Mouse (Mus musculus) forebrain, embryonic 11.5 days (tissue): ENCODE data around the gene Zfp593. TPM values are rescaled to one million over a fixed set of nuclear protein-coding genes. Genes with fewer than 3 reads are reported as not detected.

Experiments used
- ATAC-seq: fragments of 200-750 bp; cut with Nextera tagmentation; replicated peaks from 2 replicates; pipeline ENCODE4 v1.8.0; 2017; ENCODE audit warnings: moderate TSS enrichment; ENCODE audit not compliant: low FRiP score
- DNase-seq: peaks from one replicate; pipeline ENCODE4 v3.0.0-alpha.2; 2017; ENCODE audit warnings: low spot score
- H3K27ac ChIP-seq: fragments of 300-500 bp; sonication (generic); 2 replicates; pipeline ENCODE4 v1.5.1; 2014; ENCODE audit warnings: low read depth, low read length
- H3K27me3 ChIP-seq: fragments of 300-500 bp; sonication (generic); 2 replicates; pipeline ENCODE4 v1.6.1; 2014; ENCODE audit warnings: mild to moderate bottlenecking, low read length, mixed read lengths; ENCODE audit not compliant: control insufficient read depth, insufficient read depth
- H3K36me3 ChIP-seq: fragments of 300-500 bp; sonication (generic); 2 replicates; pipeline ENCODE4 v1.6.1; 2014; ENCODE audit warnings: mild to moderate bottlenecking, low read length, moderate library complexity, mixed read lengths; ENCODE audit not compliant: control insufficient read depth, insufficient read depth
- H3K4me1 ChIP-seq: fragments of 300-500 bp; sonication (generic); replicated peaks from 2 replicates; pipeline ENCODE4 v1.6.1; 2014; ENCODE audit warnings: low read length, mixed read lengths; ENCODE audit not compliant: control insufficient read depth, insufficient read depth
- H3K4me2 ChIP-seq: fragments of 300-500 bp; sonication (generic); 2 replicates; pipeline ENCODE4 v1.6.1; 2014; ENCODE audit warnings: low read depth, mild to moderate bottlenecking, low read length, moderate library complexity, mixed read lengths; ENCODE audit not compliant: severe bottlenecking
- H3K4me3 ChIP-seq: fragments of 300-500 bp; sonication (generic); 2 replicates; pipeline ENCODE4 v1.5.1; 2014; ENCODE audit warnings: low read depth, low read length
- H3K9ac ChIP-seq: fragments of 300-500 bp; sonication (generic); 2 replicates; pipeline ENCODE4 v1.6.1; 2014; ENCODE audit warnings: low read length
- H3K9me3 ChIP-seq: fragments of 300-500 bp; sonication (generic); 2 replicates; pipeline ENCODE4 v1.6.1; 2016; ENCODE audit warnings: low read length, mixed read lengths; ENCODE audit not compliant: control insufficient read depth
- WGBS: fragments of 180-500 bp; shearing (Covaris S2); extraction: QIAGEN DNeasy Blood & Tissue Kit; methylation state at CpG from one replicate; pipeline ENCODE4 v1.1.7; 2014; 5-methylcytosine and 5-hydroxymethylcytosine counted together
- polyA plus RNA-seq: library from polyadenylated mRNA; unstranded; fragments of >200 nt; fragmentation: Nextera tagmentation; extraction: Ambion mirVana; gene quantifications from 2 replicates; pipeline ENCODE4 v1.2.1, GENCODE M21; 2014

Gene Zfp593
- polyA plus RNA-seq, 1 experiment from 2014 or later: 17.8 TPM

GRCm38 (mm10) chr4:134222793-134223600 is 22.4 kb downstream of the Zfp593 start:
- no peak overlapping the region for H3K4me3 ChIP-seq
- no peak for ATAC-seq
- no peak overlapping the region for H3K9ac ChIP-seq
- no peak overlapping the region for H3K4me2 ChIP-seq
- H3K9me3 ChIP-seq: no peaks in the 10 kb centered on the region
- no peak for DNase-seq
- no peaks in the 10 kb centered on the region for H3K4me1 ChIP-seq
- H3K36me3 ChIP-seq: no peaks in the 10 kb centered on the region
- no peaks in the 10 kb centered on the region for H3K27me3 ChIP-seq
- WGBS: 78% methylated on average over 11 of the region's 11 CpGs
- H3K27ac ChIP-seq: no peak overlapping the region

- H3K4me3 ChIP-seq: no peak overlapping the region
- H3K36me3 ChIP-seq: no peaks in the 10 kb centered on the region
- WGBS: 72% methylated on average over 6 of the region's 6 CpGs
- DNase-seq (no peak), ATAC-seq (no peak)
- H3K9me3 ChIP-seq: no peaks in the 10 kb centered on the region
- H3K27me3 ChIP-seq: no peaks in the 10 kb centered on the region
- no peak overlapping the region for H3K27ac ChIP-seq
- H3K9ac ChIP-seq: no peak overlapping the region
- H3K4me2 ChIP-seq: no peak overlapping the region
- H3K4me1 ChIP-seq: no peaks in the 10 kb centered on the region
Measured at GRCm38 (mm10) chr4:134206488-134207053, 38.8 kb downstream of the Zfp593 start.

GRCm38 (mm10) chr4:134203340-134203896 is 42.0 kb downstream of the Zfp593 start:
- Histone ChIP-seq H3K27me3 (no peaks in the 10 kb centered on the region), H3K36me3 (no peaks in the 10 kb centered on the region), H3K4me3 (no peak overlapping the region), H3K9ac (no peak overlapping the region), H3K4me2 (no peak overlapping the region), H3K9me3 (no peaks in the 10 kb centered on the region), H3K27ac (no peak overlapping the region), H3K4me1 (no peaks in the 10 kb centered on the region)
- ATAC-seq: no peak
- DNase-seq: no peak
- WGBS: 88% methylated on average over 17 of the region's 17 CpGs

- Histone ChIP-seq H3K4me1 (no peaks in the 10 kb centered on the region), H3K36me3 (no peaks in the 10 kb centered on the region), H3K27ac (no peak within 1 kb of the TSS), H3K9me3 (no peaks in the 10 kb centered on the region), H3K4me3 (no peak within 1 kb of the TSS), H3K9ac (no peak within 1 kb of the TSS), H3K27me3 (no peaks in the 10 kb centered on the region), H3K4me2 (no peak within 1 kb of the TSS)
- 95% methylated on average over 4 of the region's 4 CpGs for WGBS
- DNase-seq (no peak), ATAC-seq (no peak)
Measured at GRCm38 (mm10) chr4:134202904-134203303, 42.5 kb downstream of the Zfp593 start, which contains the start of gene Gm7534. Gm7534 (minus strand) TSS chr4:134203004.

GRCm38 (mm10) chr4:134199371-134199770 is 46.0 kb downstream of the Zfp593 start:
- no peak overlapping the region for H3K9ac ChIP-seq
- WGBS: 74% methylated on average over 2 of the region's 2 CpGs
- no peak for ATAC-seq

More at GRCm38 (mm10) chr4:134199371-134199770, 46.0 kb downstream of the Zfp593 start:
- H3K4me3 ChIP-seq: no peak overlapping the region
- H3K4me2 ChIP-seq: no peak overlapping the region
- H3K27ac ChIP-seq: no peak overlapping the region
- no peaks in the 10 kb centered on the region for H3K4me1 ChIP-seq
- H3K36me3 ChIP-seq: no peaks in the 10 kb centered on the region
- H3K9me3 ChIP-seq: no peaks in the 10 kb centered on the region
- H3K27me3 ChIP-seq: no peaks in the 10 kb centered on the region
- peak; percentile 22 for DNase-seq

Other genes starting within 250 kb of the Zfp593 start
- 41.9 and 46.5 TPM in 2 replicates for gene Dhdds, start 244.7 kb downstream of the Zfp593 start, polyA plus RNA-seq
- 1.6 and 2.3 TPM in 2 replicates for gene Lin28a, start 226.8 kb downstream of the Zfp593 start, polyA plus RNA-seq
- not detected in 2 replicates for gene Zfp683, start 191.8 kb downstream of the Zfp593 start, polyA plus RNA-seq
- gene Crybg2, start 184.8 kb downstream of the Zfp593 start, polyA plus RNA-seq: 1.9 and 2.5 TPM in 2 replicates
- gene Cd52, start 150.5 kb downstream of the Zfp593 start, polyA plus RNA-seq: 2.5 and 2.6 TPM in 2 replicates
- 6.6 and 7.0 TPM in 2 replicates for gene Ubxn11, start 143.0 kb downstream of the Zfp593 start, polyA plus RNA-seq
- 264 and 278 TPM in 2 replicates for gene Sh3bgrl3, start 116.8 kb downstream of the Zfp593 start, polyA plus RNA-seq
- 30.1 and 33.8 TPM in 2 replicates for gene Cep85, start 58.5 kb downstream of the Zfp593 start, polyA plus RNA-seq
- not detected in 2 replicates for gene Gm7534, start 42.6 kb downstream of the Zfp593 start, polyA plus RNA-seq
- not detected in 2 replicates for gene Catsper4, start 18.2 kb downstream of the Zfp593 start, polyA plus RNA-seq
- gene Cnksr1, start 7.2 kb downstream of the Zfp593 start, polyA plus RNA-seq: 0.24 and 0.45 TPM in 2 replicates
- 0.64 and 0.77 TPM in 2 replicates for gene E130218I03Rik, start 1.9 kb downstream of the Zfp593 start, polyA plus RNA-seq
- gene Gm30191, start 1.3 kb upstream of the Zfp593 start, polyA plus RNA-seq: 0.63 TPM in 1 of 2 replicates, not detected in the other
- 4.8 and 5.2 TPM in 2 replicates for gene Grrp1, start 8.5 kb upstream of the Zfp593 start, polyA plus RNA-seq
- 26.7 and 31.2 TPM in 2 replicates for gene Pdik1l, start 42.3 kb upstream of the Zfp593 start, polyA plus RNA-seq
- gene Trim63, start 69.5 kb upstream of the Zfp593 start, polyA plus RNA-seq: 0.13 TPM in 1 of 2 replicates, not detected in the other
- not detected in 2 replicates for gene Slc30a2, start 97.6 kb upstream of the Zfp593 start, polyA plus RNA-seq
- 0.15 and 0.71 TPM in 2 replicates for gene Extl1, start 138.3 kb upstream of the Zfp593 start, polyA plus RNA-seq
- gene Pafah2, start 150.7 kb upstream of the Zfp593 start, polyA plus RNA-seq: 7.2 and 8.8 TPM in 2 replicates
- 3,131 and 3,150 TPM in 2 replicates for gene Stmn1, start 222.7 kb upstream of the Zfp593 start, polyA plus RNA-seq